Mouse (Mus musculus) embryonic fibroblast, embryonic 13.5 days (primary cell): ENCODE data around the gene Tdo2.

Experiments used
- CTCF ChIP-seq: IDR thresholded peaks from 2 replicates; pipeline ENCODE4 v1.5.1; 2011; ENCODE audit warnings: mild to moderate bottlenecking, control low read depth, low read length, moderate library complexity, borderline replicate concordance; ENCODE audit not compliant: insufficient read depth
- POLR2A ChIP-seq: IDR thresholded peaks from 2 replicates; pipeline ENCODE4 v1.6.1; 2011; ENCODE audit warnings: low read depth, mild to moderate bottlenecking, control low read depth, low read length, moderate library complexity

DNA sequence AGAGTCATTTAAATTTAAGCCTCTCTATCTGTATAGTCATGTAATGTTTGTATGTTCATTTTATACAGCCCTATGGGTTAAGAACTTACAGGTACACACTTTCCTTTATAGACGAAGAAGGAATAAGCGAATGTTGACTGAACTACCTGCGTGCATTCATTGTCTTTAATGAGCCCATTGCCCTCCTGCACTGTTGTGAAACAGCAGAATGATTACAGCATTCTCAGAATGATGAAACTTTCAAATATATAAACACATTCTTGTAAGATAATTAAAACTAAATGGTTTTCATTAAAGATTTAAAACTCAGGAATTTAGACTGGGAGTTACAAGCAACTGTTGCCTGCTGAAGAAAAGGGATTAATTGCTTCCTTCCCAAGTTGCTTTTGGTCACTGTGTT is 11.6 kb upstream of the Tdo2 start:
- TF ChIP-seq CTCF (no peak), POLR2A (no peak)
